Mouse (Mus musculus): ENCODE results near the gene Helz2. TPM values are rescaled to one million over a fixed set of nuclear protein-coding genes. Genes with fewer than 3 reads are reported as not detected.

Helz2 gene
- polyA plus RNA-seq, 1 experiment, result 1.4 TPM

- H3K27ac ChIP-seq (ENCODE audit: control insufficient read depth, insufficient read depth, low read depth, low read length), result no peak overlapping the region
- no peaks in the 10 kb centered on the region for H3K36me3 ChIP-seq (ENCODE audit: control insufficient read depth, insufficient read depth, low read length)
- H3K4me1 ChIP-seq (ENCODE audit: control insufficient read depth, insufficient read depth, low read length), result peaks cover 2% of the 10 kb centered on the region; the same call in 1 of the 2 replicates
- no peaks in the 10 kb centered on the region for H3K27me3 ChIP-seq (ENCODE audit: control insufficient read depth, insufficient read depth, low read length)
- no peak overlapping the region for H3K4me3 ChIP-seq (ENCODE audit: control insufficient read depth, low read depth, low read length)
- TF ChIP-seq POLR2A (IDR thresholded peaks at IDR 0.05; ENCODE audit: control insufficient read depth, low read depth, low read length), result no peak
- no peak for TF ChIP-seq CTCF (IDR thresholded peaks at IDR 0.05; ENCODE audit: control insufficient read depth, insufficient read depth, insufficient replicate concordance, low read depth, low read length)
Measured at GRCm38 (mm10) chr2:181228335-181228734, 13.5 kb downstream of the Helz2 start.

GRCm38 (mm10) chr2:181227122-181227521 lies 14.7 kb downstream of the Helz2 start:
- Histone ChIP-seq H3K4me1 (ENCODE audit: control insufficient read depth, insufficient read depth, low read length) (peaks cover 2% of the 10 kb centered on the region; the same call in 1 of the 2 replicates), H3K27me3 (ENCODE audit: control insufficient read depth, insufficient read depth, low read length) (no peaks in the 10 kb centered on the region), H3K27ac (ENCODE audit: control insufficient read depth, insufficient read depth, low read depth, low read length) (no peak overlapping the region), H3K4me3 (ENCODE audit: control insufficient read depth, low read depth, low read length) (no peak overlapping the region), H3K36me3 (ENCODE audit: control insufficient read depth, insufficient read depth, low read length) (no peaks in the 10 kb centered on the region)
- TF ChIP-seq POLR2A (IDR thresholded peaks at IDR 0.05; ENCODE audit: control insufficient read depth, low read depth, low read length) (no peak), CTCF (IDR thresholded peaks at IDR 0.05; ENCODE audit: control insufficient read depth, insufficient read depth, insufficient replicate concordance, low read depth, low read length) (no peak)

GRCm38 (mm10) chr2:181224994-181225393 lies 16.8 kb downstream of the Helz2 start:
- Histone ChIP-seq H3K4me1 (ENCODE audit: control insufficient read depth, insufficient read depth, low read length) (peaks cover 2% of the 10 kb centered on the region; the same call in 1 of the 2 replicates), H3K36me3 (ENCODE audit: control insufficient read depth, insufficient read depth, low read length) (no peaks in the 10 kb centered on the region; the same call in 1 of the 2 replicates), H3K4me3 (ENCODE audit: control insufficient read depth, low read depth, low read length) (no peak overlapping the region), H3K27me3 (ENCODE audit: control insufficient read depth, insufficient read depth, low read length) (no peaks in the 10 kb centered on the region), H3K27ac (ENCODE audit: control insufficient read depth, insufficient read depth, low read depth, low read length) (no peak overlapping the region)
- TF ChIP-seq POLR2A (IDR thresholded peaks at IDR 0.05; ENCODE audit: control insufficient read depth, low read depth, low read length) (no peak), CTCF (IDR thresholded peaks at IDR 0.05; ENCODE audit: control insufficient read depth, insufficient read depth, insufficient replicate concordance, low read depth, low read length) (no peak)

GRCm38 (mm10) chr2:181220361-181220760 lies 21.5 kb downstream of the Helz2 start:
- H3K27me3 ChIP-seq (ENCODE audit: control insufficient read depth, insufficient read depth, low read length), result no peaks in the 10 kb centered on the region
- H3K36me3 ChIP-seq (ENCODE audit: control insufficient read depth, insufficient read depth, low read length), result no peaks in the 10 kb centered on the region; the same call in 1 of the 2 replicates
- peak overlapping the region; percentile 65 for H3K27ac ChIP-seq (ENCODE audit: control insufficient read depth, insufficient read depth, low read depth, low read length)
- H3K4me3 ChIP-seq (ENCODE audit: control insufficient read depth, low read depth, low read length), result peak overlapping the region; percentile 91
- H3K4me1 ChIP-seq (ENCODE audit: control insufficient read depth, insufficient read depth, low read length), result peaks cover 5% of the 10 kb centered on the region
- TF ChIP-seq CTCF (IDR thresholded peaks at IDR 0.05; ENCODE audit: control insufficient read depth, insufficient read depth, insufficient replicate concordance, low read depth, low read length), result no peak
- TF ChIP-seq POLR2A (IDR thresholded peaks at IDR 0.05; ENCODE audit: control insufficient read depth, low read depth, low read length), result no peak

GRCm38 (mm10) chr2:181219538-181220216 lies 22.1 kb downstream of the Helz2 start, which contains the start of gene Fndc11:
Gene Fndc11, plus strand, starts transcription at chr2:181220013.
- Histone ChIP-seq H3K27me3 (ENCODE audit: control insufficient read depth, insufficient read depth, low read length) (no peaks in the 10 kb centered on the region), H3K27ac (ENCODE audit: control insufficient read depth, insufficient read depth, low read depth, low read length) (peak within 1 kb of the TSS; percentile 96), H3K4me1 (ENCODE audit: control insufficient read depth, insufficient read depth, low read length) (peaks cover 5% of the 10 kb centered on the region), H3K36me3 (ENCODE audit: control insufficient read depth, insufficient read depth, low read length) (no peaks in the 10 kb centered on the region; the same call in 1 of the 2 replicates), H3K4me3 (ENCODE audit: control insufficient read depth, low read depth, low read length) (peak within 1 kb of the TSS; percentile 91)
- TF ChIP-seq POLR2A (IDR thresholded peaks at IDR 0.05; ENCODE audit: control insufficient read depth, low read depth, low read length), result peak; percentile 91; the same call in 1 of the 2 replicates
- no peak for TF ChIP-seq CTCF (IDR thresholded peaks at IDR 0.05; ENCODE audit: control insufficient read depth, insufficient read depth, insufficient replicate concordance, low read depth, low read length)

- no peak for TF ChIP-seq CTCF (IDR thresholded peaks at IDR 0.05; ENCODE audit: control insufficient read depth, insufficient read depth, insufficient replicate concordance, low read depth, low read length)
- TF ChIP-seq POLR2A (IDR thresholded peaks at IDR 0.05; ENCODE audit: control insufficient read depth, low read depth, low read length), result no peak
Measured at GRCm38 (mm10) chr2:181218881-181219485, 22.8 kb downstream of the Helz2 start.

GRCm38 (mm10) chr2:181216037-181216436 lies 25.8 kb downstream of the Helz2 start:
- Histone ChIP-seq H3K27me3 (ENCODE audit: control insufficient read depth, insufficient read depth, low read length) (no peaks in the 10 kb centered on the region), H3K4me1 (ENCODE audit: control insufficient read depth, insufficient read depth, low read length) (peaks cover 22% of the 10 kb centered on the region), H3K4me3 (ENCODE audit: control insufficient read depth, low read depth, low read length) (no peak overlapping the region; the same call in 1 of the 2 replicates), H3K36me3 (ENCODE audit: control insufficient read depth, insufficient read depth, low read length) (no peaks in the 10 kb centered on the region; the same call in 1 of the 2 replicates), H3K27ac (ENCODE audit: control insufficient read depth, insufficient read depth, low read depth, low read length) (no peak overlapping the region)
- no peak for TF ChIP-seq CTCF (IDR thresholded peaks at IDR 0.05; ENCODE audit: control insufficient read depth, insufficient read depth, insufficient replicate concordance, low read depth, low read length)

More at GRCm38 (mm10) chr2:181218881-181219485, 22.8 kb downstream of the Helz2 start:
- no peaks in the 10 kb centered on the region; the same call in 1 of the 2 replicates for H3K36me3 ChIP-seq (ENCODE audit: control insufficient read depth, insufficient read depth, low read length)
- H3K27me3 ChIP-seq (ENCODE audit: control insufficient read depth, insufficient read depth, low read length), result no peaks in the 10 kb centered on the region
- peak overlapping the region; percentile 96 for H3K27ac ChIP-seq (ENCODE audit: control insufficient read depth, insufficient read depth, low read depth, low read length)
- peaks cover 5% of the 10 kb centered on the region for H3K4me1 ChIP-seq (ENCODE audit: control insufficient read depth, insufficient read depth, low read length)
- peak overlapping the region; percentile 91 for H3K4me3 ChIP-seq (ENCODE audit: control insufficient read depth, low read depth, low read length)

Measured in testis, adult 2 months (tissue).